Mouse (Mus musculus) MEL (cell line): ENCODE measurements around the gene Oxtr.

Experiments
- MEF2A ChIP-seq: IDR thresholded peaks from 2 replicates; pipeline ENCODE4 v1.6.1; 2014; ENCODE audit warnings: low read depth, mild to moderate bottlenecking, inconsistent platforms, low read length, improper control_type of control experiment; ENCODE audit not compliant: poor library complexity, insufficient replicate concordance, severe bottlenecking; ENCODE audit errors: extremely low read depth
- MYB ChIP-seq: IDR thresholded peaks from 2 replicates; pipeline ENCODE4 v1.6.1; 2011; ENCODE audit warnings: mild to moderate bottlenecking, low read depth, low read length, improper control_type of control experiment
- NRF1 ChIP-seq: IDR thresholded peaks from 2 replicates; pipeline ENCODE4 v1.6.1; 2014; ENCODE audit warnings: low read depth, mild to moderate bottlenecking, inconsistent platforms, low read length, improper control_type of control experiment, moderate library complexity; ENCODE audit not compliant: poor library complexity, insufficient read depth, severe bottlenecking

- TF ChIP-seq MYB (no peak), MEF2A (no peak), NRF1 (no peak)
Observed at GRCm38 (mm10) chr6:112514591-112514990, 24.8 kb upstream of the Oxtr start.
